Mouse (Mus musculus) gastrocnemius, adult 2 months (tissue): ENCODE measurements around the gene Gm28870. TPM values are rescaled to one million over a fixed set of nuclear protein-coding genes. Genes with fewer than 3 reads are reported as not detected.
"Not testable (repeated sequence)": the region's sequence is repeated elsewhere in the genome, so short reads cannot be mapped to it uniquely, and the experiment has no call there.

Experiments used
- DNase-seq: peaks from one replicate; pipeline ENCODE4 v3.0.0; 2022
- H3K27ac ChIP-seq: fragments of 200-600 bp; 2 replicates; pipeline ENCODE4 v1.8.1; 2022; ENCODE audit warnings: mild to moderate bottlenecking
- H3K4me3 ChIP-seq: fragments of 200-600 bp; 2 replicates; pipeline ENCODE4 v1.8.1; 2022; ENCODE audit warnings: mild to moderate bottlenecking, moderate library complexity
- intact Hi-C: fragments of 180-260 bp; cut with DNase I; formaldehyde crosslinking; loops from one replicate; pipeline ENCODE4 v1.15.1; 2025
- long read RNA-seq, 2 experiments: library from polyadenylated mRNA; stranded (forward); transcript quantifications; one replicate each; pipeline ENCODE4 v2.0.0; 2021
- total RNA-seq, 2 experiments: library from RNA; stranded (reverse); gene quantifications; 2 replicates each; pipeline ENCODE4 v1.2.3; 2021

Gm28870 gene
- not detected for total RNA-seq
- long read RNA-seq, experiment 1: 0 reads
- long read RNA-seq, experiment 2: 0 reads

DNA sequence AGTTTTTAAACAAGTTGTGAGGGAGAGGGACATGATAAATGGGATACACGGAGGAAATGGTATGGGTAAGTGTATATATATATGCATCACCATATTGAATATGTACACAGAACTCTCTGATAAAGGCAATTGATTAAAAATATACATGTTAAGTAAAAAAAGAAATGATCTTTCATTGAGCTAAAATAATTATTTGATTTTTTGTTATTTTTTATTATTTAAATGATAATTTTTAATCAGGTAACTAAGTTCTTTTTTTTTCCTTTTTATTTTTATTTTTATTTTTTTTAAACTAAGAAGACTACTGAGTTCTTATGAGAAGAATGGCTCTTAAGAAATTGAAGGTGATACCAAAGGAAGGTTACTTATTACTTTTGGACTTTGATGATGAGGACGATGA, at the start of gene Gm28870:
Gm28870 (plus strand) TSS at position 301 of the 400 bp plus-strand sequence.
- H3K27ac ChIP-seq, DNase-seq, H3K4me3 ChIP-seq, intact Hi-C loops: not testable (repeated sequence)
